Mouse (Mus musculus) right cerebral cortex, postnatal 4 days (tissue): ENCODE measurements around the gene Ccdc124.
A peak's percentile ranks its signal among the peaks of the same experiment; 100 is the strongest.
"Not testable (repeated sequence)": the region's sequence is repeated elsewhere in the genome, so short reads cannot be mapped to it uniquely, and the experiment has no call there.

Experiments used
- DNase-seq: peaks from one replicate; pipeline ENCODE4 v3.0.0-alpha.2; 2022

Gene Ccdc124

DNA sequence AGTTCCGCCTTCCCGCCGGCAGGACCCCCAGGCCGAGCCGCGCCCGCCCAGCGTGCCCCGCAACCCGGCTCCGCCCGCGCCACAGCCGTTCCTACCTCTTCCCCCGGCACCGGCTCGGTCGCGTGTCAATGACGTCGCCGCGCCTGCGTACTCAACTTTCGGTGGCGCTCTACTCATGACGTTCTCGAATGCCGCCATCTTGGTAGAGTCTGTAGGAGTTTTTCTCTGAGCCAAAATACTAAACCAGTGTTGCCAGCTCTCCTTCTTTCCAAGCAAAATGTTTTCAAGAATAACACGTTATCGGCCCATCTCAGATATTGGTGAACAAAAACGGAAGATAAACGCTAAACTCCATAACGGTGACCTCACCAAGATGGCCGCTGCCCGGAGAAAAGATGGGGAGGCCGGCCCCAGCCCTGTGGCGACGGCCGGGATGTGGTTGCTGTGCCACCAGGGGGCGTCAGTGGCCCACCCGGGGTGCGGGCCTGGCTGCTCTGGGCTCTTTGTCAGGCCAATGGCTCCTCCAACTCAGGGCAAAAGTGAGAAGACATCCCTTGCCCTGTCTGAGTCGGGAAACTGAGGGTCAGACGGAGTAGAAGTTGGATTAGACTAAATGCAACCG, at the start of gene Ccdc124:
Gene Ccdc124 (minus strand): TSS at position 572 of the 622 bp plus-strand sequence.
- DNase-seq = peak; percentile 96

- no peak for DNase-seq
Observed at GRCm38 (mm10) chr8:70920049-70920922, 46.6 kb upstream of the Ccdc124 start.

GRCm38 (mm10) chr8:70914704-70915103, 41.0 kb upstream of the Ccdc124 start:
- DNase-seq = no peak

DNA sequence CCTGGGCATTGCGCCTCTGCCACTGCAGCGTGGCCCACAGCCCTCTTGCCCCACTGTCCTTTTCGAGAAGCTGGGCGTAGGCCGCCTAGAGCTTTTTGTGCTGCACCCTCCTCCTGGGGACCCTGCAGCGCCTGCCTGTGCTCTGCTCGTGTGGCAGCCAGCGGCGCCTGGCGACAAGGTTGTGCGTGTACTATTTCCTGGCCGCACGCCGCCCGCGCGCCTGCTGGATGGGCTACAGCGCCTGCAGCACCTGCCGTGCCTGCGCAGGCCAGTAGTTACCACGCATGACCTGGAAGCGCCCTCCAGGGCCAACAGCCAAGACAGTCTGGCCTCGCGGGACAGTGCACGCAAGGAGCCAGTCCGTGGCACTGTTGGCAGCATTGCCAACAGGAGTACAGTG, 39.8 kb upstream of the Ccdc124 start:
- DNase-seq = no peak

GRCm38 (mm10) chr8:70912955-70913354, 39.2 kb upstream of the Ccdc124 start:
- DNase-seq = no peak

DNA sequence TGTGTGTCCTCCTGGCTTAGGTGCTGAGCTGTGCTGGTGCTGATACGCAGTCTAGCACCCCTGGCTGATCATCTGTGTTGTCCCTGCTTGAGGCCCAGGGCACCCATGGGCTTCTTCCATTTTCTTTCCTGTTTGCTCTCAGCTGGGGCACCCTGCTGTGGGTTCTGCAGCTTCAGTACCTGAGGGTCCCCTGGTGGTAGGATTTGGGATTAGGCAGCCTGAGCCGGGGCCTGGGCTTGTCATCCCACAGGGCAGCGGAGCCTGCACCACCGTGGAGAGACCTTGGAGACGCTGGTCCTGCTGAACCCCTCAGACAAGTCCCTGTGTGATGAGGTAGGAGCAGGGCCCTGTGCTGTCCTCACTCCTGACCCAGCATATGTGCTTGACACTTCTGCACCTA, 37.9 kb upstream of the Ccdc124 start:
- DNase-seq = no peak

DNA sequence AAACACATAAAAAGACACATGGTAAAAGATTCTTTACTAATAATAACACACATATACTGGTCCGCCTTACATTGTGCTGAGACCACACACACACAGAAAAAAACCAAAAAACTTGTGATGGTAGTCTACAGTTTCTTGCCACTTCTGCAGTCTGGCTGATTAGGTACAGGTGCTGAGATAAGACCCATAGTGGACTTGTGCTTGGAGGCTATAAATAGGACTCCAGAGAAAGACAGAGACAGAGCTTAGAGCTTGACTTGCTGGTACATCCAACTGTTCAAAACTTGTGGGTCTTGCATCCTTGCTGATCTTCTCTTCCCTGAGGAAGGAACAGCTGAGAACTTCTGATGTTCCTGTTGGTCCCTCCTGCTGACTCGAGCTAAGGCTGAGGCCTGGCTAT, 33.8 kb upstream of the Ccdc124 start:
- no peak for DNase-seq

DNA sequence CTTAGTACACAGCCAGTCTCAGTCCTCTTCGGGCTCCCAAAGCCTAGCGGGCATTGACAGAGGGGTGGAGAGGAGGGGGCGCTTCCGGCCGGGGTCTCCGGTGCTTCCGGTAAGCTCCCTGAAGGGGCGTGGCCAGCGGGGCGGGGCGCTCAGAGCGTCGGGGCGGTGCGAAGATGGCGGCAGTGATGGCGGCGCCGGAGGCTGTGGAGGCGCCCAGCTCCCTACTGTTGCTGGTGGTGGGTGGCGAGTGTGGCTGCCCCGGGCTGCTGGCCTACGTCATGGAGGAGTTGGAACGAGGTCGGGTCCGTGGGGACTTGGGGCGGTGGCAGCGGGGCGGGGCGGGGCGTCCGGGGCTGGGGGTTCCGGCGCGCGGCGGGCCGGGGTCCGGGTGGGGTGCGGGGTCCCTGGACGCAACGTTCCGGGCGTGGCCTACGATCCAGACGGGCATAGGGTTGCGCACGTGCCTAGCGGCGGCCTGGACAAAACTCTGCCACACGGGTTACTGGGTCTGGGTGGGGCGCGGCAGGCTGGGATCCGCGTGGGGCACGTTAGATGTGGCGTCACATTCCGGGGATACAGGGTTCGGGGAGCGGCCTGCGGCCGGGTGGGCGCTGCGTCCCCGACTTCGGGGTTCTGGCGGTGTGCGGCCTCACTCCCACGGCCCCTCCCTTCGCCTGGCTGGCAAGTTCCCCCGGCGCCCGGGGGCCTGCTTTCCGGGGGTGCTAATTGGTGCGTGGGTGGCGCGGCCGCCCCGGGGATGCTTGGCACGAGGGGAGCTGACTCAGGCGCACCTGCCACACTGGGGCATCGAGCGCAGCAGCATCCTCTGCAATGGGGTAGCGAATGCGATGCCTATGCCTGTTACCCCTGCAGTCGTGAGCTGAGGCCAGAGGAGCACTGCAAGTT, 32.3 kb upstream of the Ccdc124 start, which contains the start of gene Map1s:
Gene Map1s (plus strand): TSS at position 102 of the 906 bp plus-strand sequence.
- DNase-seq = peak; percentile 93

DNA sequence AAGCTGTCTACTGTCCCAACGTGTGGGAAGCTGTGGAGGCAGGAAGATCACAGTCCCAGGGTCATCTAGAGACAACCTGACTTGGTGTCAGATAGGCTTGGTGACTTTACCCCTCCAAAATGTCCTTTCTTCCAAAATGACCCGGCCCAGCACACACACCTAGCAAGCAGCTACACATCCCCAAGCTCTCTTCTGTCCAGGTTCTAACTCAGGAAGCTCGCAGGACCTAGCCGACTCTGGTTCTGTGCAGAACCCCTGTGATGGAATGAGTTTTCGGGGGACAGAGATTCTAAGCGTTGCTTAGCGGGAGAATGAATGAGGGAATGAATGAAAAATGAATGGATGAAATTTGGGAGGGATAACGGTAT, 31.7 kb upstream of the Ccdc124 start:
- DNase-seq = no peak

GRCm38 (mm10) chr8:70904532-70904931, 30.8 kb upstream of the Ccdc124 start:
- DNase-seq = no peak

DNA sequence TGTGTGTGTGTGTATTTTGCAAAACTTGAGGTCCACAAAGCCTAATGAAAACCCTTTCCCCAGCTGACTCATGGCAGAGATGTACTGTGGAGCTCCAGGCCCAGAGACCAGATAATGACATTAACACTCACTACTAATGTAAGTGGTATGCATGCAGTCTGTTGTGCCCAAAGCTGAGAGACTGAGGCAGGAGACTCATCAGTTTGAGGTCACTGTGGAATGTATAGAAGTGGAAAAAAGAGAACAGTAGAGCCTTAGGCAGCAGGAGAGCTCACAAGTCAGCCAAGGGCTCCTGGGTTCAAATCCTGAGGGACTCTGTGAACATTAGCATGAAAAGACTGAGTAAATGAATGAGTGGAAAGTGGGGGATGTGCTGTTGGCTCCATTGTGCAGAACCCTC, 29.8 kb upstream of the Ccdc124 start:
- DNase-seq = no peak

- no peak for DNase-seq
Observed at GRCm38 (mm10) chr8:70903112-70903511, 29.4 kb upstream of the Ccdc124 start.

DNA sequence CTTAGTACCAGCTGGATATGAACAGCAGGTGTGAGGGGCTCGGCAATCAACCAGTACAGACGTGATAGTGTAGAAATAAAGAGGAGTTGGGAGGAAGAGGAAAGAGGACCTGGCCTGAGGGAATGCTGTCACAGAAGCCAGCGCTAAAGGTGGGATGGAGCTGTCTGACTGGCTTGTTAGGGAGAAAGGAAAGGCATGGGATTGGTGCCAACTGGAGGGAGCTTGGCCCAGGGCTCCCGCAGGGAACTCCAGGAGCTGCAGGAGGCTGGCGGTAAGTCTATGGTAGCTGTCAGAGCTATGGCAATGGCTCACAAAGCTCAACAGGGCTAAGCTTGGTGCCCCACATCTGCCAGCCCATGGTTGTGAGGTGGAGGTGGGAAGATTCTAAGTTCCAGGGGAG, 28.5 kb upstream of the Ccdc124 start:
- DNase-seq = no peak

DNA sequence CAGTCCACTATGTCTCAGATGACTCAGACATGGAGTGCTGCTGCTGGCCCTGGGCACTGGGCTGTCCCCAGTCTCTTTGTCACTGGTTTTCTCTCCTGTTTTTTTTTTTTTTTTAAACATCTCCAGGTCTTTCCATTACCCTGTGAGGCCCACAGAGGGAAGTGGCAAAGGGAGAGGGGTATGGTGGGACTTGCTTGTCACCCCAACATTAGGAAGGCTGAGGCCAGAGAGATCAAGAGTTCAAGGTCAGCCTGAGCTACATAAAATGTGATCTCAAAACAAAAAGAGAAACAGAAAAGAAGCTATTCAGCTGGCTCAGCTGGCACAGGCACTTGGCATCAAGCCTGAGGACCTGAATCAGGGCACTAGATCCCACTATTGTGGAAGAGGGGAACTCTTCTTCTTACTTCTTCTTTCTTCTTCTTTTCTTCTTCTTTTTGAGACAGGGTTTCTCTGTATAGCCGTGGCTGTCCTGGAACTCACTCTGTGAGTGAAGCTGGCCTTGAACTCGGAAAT, 27.2 kb upstream of the Ccdc124 start:
- DNase-seq = no peak

- no peak for DNase-seq
Observed at GRCm38 (mm10) chr8:70899226-70899625, 25.5 kb upstream of the Ccdc124 start.

DNA sequence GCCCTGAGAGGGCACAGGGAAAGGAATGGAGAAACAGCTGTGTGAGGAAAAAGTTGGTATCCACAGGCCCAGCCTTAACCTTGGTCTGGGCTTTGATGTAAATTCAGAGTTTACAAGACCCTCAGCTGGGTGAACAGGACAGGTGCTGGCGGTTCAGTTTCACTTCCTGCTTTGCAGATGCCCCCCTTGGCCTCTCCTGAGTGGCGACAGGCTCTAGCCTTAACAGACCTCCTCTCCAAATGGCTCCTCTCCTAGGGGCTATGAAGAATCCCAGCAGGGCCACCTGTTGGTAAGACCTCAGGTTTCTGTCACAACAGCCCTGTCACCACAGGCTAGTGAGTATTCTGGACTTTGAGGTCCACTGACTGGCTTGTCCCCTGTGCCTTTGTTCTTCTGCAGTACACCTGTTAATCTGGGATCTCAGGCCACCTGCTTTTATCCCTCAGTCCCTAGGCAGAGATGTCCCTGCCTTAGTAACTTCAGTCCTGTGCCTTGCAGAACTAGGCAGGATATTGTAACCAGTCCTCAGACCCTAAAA, 25.0 kb upstream of the Ccdc124 start:
- no peak for DNase-seq

- DNase-seq = peak; percentile 85
Observed at GRCm38 (mm10) chr8:70897681-70898413, 24.1 kb upstream of the Ccdc124 start.

GRCm38 (mm10) chr8:70897021-70897680, 23.4 kb upstream of the Ccdc124 start, which contains the start of gene Rpl18a:
Gene Rpl18a (minus strand): TSS chr8:70897412.
- peak; percentile 86 for DNase-seq

- no peak for DNase-seq
Observed at GRCm38 (mm10) chr8:70896316-70897020, 22.7 kb upstream of the Ccdc124 start.

GRCm38 (mm10) chr8:70895571-70896259, 22.0 kb upstream of the Ccdc124 start:
- not testable (repeated sequence) for DNase-seq
